Mouse (Mus musculus) kidney, postnatal 0 days (tissue): ENCODE measurements around the gene Myb. TPM values are rescaled to one million over a fixed set of nuclear protein-coding genes. Genes with fewer than 3 reads are reported as not detected.

ENCODE experiments used
- ATAC-seq: fragments of 200-750 bp; cut with Nextera tagmentation; replicated peaks from 2 replicates; pipeline ENCODE4 v1.8.0; 2017; ENCODE audit warnings: low read depth, moderate number of reproducible peaks, moderate TSS enrichment, moderate library complexity; ENCODE audit not compliant: low FRiP score
- DNase-seq: peaks from one replicate; pipeline ENCODE4 v3.0.0-alpha.2; 2016; ENCODE audit warnings: low spot score
- H3K27ac ChIP-seq: fragments of 300-500 bp; sonication (generic); 2 replicates; pipeline ENCODE4 v1.5.1; 2014; ENCODE audit warnings: mild to moderate bottlenecking
- H3K27me3 ChIP-seq: fragments of 300-500 bp; sonication (generic); 2 replicates; pipeline ENCODE4 v1.6.1; 2014; ENCODE audit warnings: low read length, mixed read lengths; ENCODE audit not compliant: insufficient read depth
- H3K36me3 ChIP-seq: fragments of 300-500 bp; sonication (generic); 2 replicates; pipeline ENCODE4 v1.6.1; 2014; ENCODE audit warnings: low read length, mixed read lengths; ENCODE audit not compliant: insufficient read depth
- H3K4me1 ChIP-seq: fragments of 300-500 bp; sonication (generic); replicated peaks from 2 replicates; pipeline ENCODE4 v1.6.1; 2014; ENCODE audit warnings: antibody characterized with exemption, low read length, mixed read lengths; ENCODE audit not compliant: insufficient read depth
- H3K4me2 ChIP-seq: fragments of 300-500 bp; sonication (generic); 2 replicates; pipeline ENCODE4 v1.6.1; 2014; ENCODE audit warnings: mild to moderate bottlenecking, low read length, moderate library complexity, mixed read lengths
- H3K4me3 ChIP-seq: fragments of 300-500 bp; sonication (generic); replicated peaks from 2 replicates; pipeline ENCODE4 v1.5.1; 2014; ENCODE audit warnings: low read depth, low read length
- H3K9ac ChIP-seq: fragments of 300-500 bp; sonication (generic); 2 replicates; pipeline ENCODE4 v1.6.1; 2014; ENCODE audit warnings: low read depth, low read length
- H3K9me3 ChIP-seq: fragments of 300-500 bp; sonication (generic); replicated peaks from 2 replicates; pipeline ENCODE4 v1.6.1; 2016; ENCODE audit warnings: low read length, inconsistent platforms, mixed read lengths
- CTCF ChIP-seq: IDR thresholded peaks from 2 replicates; pipeline ENCODE4 v1.5.1; 2016; ENCODE audit warnings: antibody characterized with exemption, low read depth, mild to moderate bottlenecking, moderate library complexity
- WGBS: fragments of 180-500 bp; shearing (Covaris S2); extraction: QIAGEN DNeasy Blood & Tissue Kit; methylation state at CpG from one replicate; pipeline ENCODE4 v1.1.7; 2014; 5-methylcytosine and 5-hydroxymethylcytosine counted together
- polyA plus RNA-seq: library from polyadenylated mRNA; unstranded; fragments of >200 nt; fragmentation: Nextera tagmentation; extraction: Ambion mirVana; gene quantifications from 2 replicates; pipeline ENCODE4 v1.2.1, GENCODE M21; 2015

Gene Myb
- polyA plus RNA-seq, 1 experiment from 2014 or later: 2.2 TPM

DNA sequence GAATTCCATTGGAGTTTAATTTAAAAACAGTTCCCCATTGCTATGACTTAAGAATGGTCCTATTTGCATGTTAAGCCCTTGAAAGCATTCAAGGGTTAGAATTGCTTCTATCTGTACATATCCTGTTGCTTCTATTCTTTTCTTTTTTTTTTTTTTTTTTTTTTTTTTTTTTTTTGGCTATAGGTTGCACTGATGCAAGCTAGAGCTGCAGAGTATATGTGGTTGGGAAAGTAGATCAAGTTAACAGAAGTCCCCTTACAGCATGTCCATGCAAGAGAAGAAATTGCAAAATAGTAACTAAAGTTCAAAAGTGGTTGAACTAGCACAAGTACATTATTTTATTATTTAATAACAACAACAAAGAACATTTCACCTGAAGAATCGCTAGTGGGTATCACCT is 14.1 kb downstream of the Myb start:
- no peak overlapping the region for H3K27ac ChIP-seq
- WGBS: 91% methylated on average over 1 of the region's 1 CpGs
- no peak overlapping the region for H3K4me3 ChIP-seq
- H3K4me1 ChIP-seq: no peaks in the 10 kb centered on the region
- no peaks in the 10 kb centered on the region for H3K9me3 ChIP-seq
- H3K27me3 ChIP-seq: no peaks in the 10 kb centered on the region
- TF ChIP-seq CTCF: no peak
- no peaks in the 10 kb centered on the region for H3K36me3 ChIP-seq
- ATAC-seq (no peak), DNase-seq (no peak)
- H3K9ac ChIP-seq: no peak overlapping the region
- H3K4me2 ChIP-seq: no peak overlapping the region

DNA sequence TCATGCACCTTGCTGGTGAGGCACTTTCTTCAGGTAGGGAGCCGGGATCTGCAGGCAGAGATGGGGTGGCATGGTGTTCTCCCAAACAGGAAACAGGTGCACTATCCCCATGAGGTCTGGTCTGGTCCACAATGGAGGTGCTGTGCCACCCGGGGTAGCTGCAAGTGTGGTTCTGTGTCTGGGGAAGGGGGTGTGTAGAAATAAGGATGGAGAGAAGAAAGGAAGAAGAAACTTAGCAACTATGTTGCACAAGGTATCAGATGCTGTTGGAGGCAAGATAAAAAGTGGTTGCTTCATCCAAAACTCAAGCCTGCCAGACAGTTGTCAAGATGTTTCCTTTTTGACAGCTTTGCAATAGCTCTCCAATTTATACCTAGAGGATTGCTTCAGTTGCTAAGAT is 14.5 kb downstream of the Myb start:
- no peak for ATAC-seq
- Histone ChIP-seq H3K36me3 (no peaks in the 10 kb centered on the region), H3K27ac (no peak overlapping the region), H3K27me3 (no peaks in the 10 kb centered on the region), H3K4me3 (no peak overlapping the region), H3K4me1 (no peaks in the 10 kb centered on the region), H3K4me2 (no peak overlapping the region), H3K9ac (no peak overlapping the region), H3K9me3 (no peaks in the 10 kb centered on the region)
- TF ChIP-seq CTCF: no peak
- WGBS: 88% methylated on average over 2 of the region's 2 CpGs
- no peak for DNase-seq

DNA sequence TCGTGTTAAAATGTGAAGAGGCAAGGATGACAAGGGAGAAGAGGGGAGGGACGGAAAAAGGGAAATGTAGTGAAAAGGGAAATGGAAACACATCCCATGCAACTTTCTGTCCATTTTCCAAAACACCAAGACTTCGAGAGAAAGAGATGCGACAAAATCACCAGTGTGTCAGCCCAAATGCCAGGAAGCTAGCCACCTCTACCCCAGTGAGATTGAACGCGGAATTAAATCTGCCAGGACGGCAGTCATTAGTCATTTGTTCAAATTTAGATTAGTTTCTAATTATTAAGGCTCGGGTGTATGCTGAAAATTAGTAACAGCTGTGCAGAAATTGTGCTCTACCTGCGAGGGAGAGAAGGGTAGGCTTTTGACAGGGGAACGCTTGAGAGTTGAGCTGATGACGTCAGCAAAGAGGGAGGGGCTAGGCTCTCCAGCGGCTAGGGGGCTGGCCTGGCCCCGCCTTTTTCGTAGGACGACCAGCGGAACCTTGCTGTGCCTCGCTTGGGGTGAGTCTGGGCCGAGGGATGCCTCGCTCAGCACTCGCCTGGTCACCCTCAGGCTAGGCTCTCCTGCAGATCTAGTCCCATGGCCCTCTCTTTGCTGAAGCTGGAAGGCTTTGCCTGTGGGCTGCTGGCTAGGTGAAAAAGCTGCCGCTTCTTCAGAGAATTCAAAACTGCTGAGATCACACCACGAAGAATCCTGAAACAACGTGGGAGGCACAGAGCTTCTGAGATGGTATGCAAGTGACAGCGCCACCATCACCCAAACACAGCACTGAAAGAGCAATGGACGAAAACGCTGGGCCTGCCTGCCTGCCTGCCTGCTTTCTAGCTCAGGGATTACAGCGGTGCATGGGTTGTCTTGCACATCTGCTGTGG is 15.9 kb downstream of the Myb start:
- no peaks in the 10 kb centered on the region for H3K4me1 ChIP-seq
- H3K4me2 ChIP-seq: peak overlapping the region; percentile 64
- no peak overlapping the region for H3K9ac ChIP-seq
- TF ChIP-seq CTCF: no peak; the same call in 1 of the 2 replicates
- no peak overlapping the region for H3K27ac ChIP-seq
- no peaks in the 10 kb centered on the region for H3K9me3 ChIP-seq
- peak overlapping the region; percentile 32 for H3K4me3 ChIP-seq
- DNase-seq: peak; percentile 85
- H3K27me3 ChIP-seq: no peaks in the 10 kb centered on the region
- ATAC-seq: peak; percentile 80
- 26% methylated on average over 27 of the region's 27 CpGs for WGBS
- no peaks in the 10 kb centered on the region for H3K36me3 ChIP-seq

DNA sequence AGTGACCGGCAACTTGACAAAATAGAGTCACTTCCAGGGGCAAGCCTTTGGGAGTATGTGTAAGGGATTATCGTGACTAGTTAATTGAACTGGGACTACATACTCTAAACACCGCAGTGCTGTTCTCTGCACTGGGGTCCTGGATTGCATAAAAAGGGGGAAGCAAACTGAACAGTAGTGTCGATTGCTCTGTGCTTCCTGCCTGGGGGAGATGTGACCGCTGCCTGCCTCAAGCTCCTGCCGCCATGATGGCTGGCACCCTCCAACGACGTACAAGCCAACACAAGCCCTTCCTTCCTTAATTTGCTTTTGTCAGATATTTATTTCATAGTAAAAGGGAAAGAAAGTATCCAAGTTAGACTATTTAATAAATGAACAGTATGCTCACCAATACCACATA is 25.5 kb downstream of the Myb start:
- Histone ChIP-seq H3K9me3 (no peaks in the 10 kb centered on the region), H3K36me3 (0 out of 2 replicates have a peak, but pooled peaks cover 2% of the 10 kb centered on the region), H3K27ac (no peak overlapping the region), H3K27me3 (no peaks in the 10 kb centered on the region), H3K4me2 (no peak overlapping the region), H3K9ac (no peak overlapping the region), H3K4me1 (no peaks in the 10 kb centered on the region), H3K4me3 (no peak overlapping the region)
- TF ChIP-seq CTCF: no peak
- ATAC-seq: no peak
- DNase-seq: no peak
- 94% methylated on average over 8 of the region's 8 CpGs for WGBS

DNA sequence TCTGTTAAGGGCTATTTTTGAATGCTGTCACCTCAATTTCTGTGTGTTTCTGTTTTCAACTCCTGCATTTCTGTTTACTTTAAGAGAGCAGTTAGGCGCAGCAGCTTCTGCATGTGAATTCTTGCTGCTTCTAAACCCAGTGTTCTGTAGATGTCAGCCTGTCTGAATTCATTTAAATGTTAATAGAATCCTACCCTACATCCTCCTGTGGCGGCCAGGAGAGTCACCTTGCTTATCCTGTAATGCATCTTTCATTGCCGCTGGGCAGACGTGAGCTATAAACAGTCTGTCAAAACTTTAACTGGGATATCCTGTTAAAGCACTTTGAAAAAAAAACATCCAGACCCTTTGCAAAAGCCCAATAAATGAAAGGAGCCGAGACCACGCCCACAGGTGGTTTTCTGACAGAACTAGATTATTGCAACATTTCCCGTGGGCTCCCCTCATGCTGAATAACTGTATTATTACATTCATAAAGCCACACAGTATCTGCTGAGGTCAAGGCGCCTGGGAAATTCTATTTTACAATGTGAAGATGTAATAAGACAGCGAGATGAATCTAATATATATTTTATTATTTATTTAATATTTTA is 29.8 kb downstream of the Myb start:
- ATAC-seq (no peak), DNase-seq (no peak)
- no peaks in the 10 kb centered on the region for H3K36me3 ChIP-seq
- H3K4me2 ChIP-seq: no peak overlapping the region
- TF ChIP-seq CTCF: no peak
- H3K4me1 ChIP-seq: no peaks in the 10 kb centered on the region
- H3K9me3 ChIP-seq: no peaks in the 10 kb centered on the region
- no peak overlapping the region for H3K27ac ChIP-seq
- H3K27me3 ChIP-seq: no peaks in the 10 kb centered on the region
- no peak overlapping the region for H3K9ac ChIP-seq
- no peak overlapping the region for H3K4me3 ChIP-seq
- WGBS: 35% methylated on average over 9 of the region's 9 CpGs

DNA sequence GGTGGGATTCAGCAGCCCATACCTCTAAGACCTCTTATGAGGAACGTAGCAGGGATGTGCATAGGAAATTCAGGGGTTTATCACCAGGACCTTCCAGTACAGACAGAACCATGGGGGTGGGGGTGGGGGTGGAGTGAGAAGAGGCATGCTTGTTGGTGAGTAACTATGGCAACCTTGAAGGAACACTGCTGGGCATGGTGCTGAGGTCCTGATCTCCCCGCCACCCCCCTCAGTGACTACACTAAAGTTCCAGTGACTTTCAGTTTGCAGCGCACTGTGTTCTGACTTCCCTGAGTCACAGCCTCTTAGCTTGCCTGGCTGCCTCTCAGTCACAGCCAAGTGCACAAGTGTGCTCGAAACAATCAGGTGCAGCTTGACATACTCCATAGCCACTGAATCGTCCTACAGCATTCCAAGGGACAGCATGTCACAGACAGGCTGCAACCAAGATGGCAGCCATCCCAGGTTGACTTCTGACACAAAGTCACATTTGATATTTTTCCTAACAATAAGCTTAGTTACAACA is 32.6 kb downstream of the Myb start:
- H3K36me3 ChIP-seq: no peaks in the 10 kb centered on the region
- H3K4me1 ChIP-seq: no peaks in the 10 kb centered on the region
- H3K4me3 ChIP-seq: no peak overlapping the region
- H3K9ac ChIP-seq: no peak overlapping the region
- ATAC-seq (no peak; the same call in 1 of the 2 replicates), DNase-seq (no peak)
- no peaks in the 10 kb centered on the region for H3K27me3 ChIP-seq
- TF ChIP-seq CTCF: no peak
- no peak overlapping the region for H3K4me2 ChIP-seq
- no peak overlapping the region for H3K27ac ChIP-seq
- H3K9me3 ChIP-seq: no peaks in the 10 kb centered on the region
- WGBS: 75% methylated on average over 5 of the region's 5 CpGs
